Mouse (Mus musculus) mature B cell (primary cell): ENCODE measurements around the gene Terf2.
"Not testable (repeated sequence)": the region's sequence is repeated elsewhere in the genome, so short reads cannot be mapped to it uniquely, and the experiment has no call there.

Experiments used
- in situ Hi-C: fragments of 300-500 bp; cut with MboI; formaldehyde crosslinking; loops from 2 replicates; pipeline ENCODE4 v1.14.3; 2019

Terf2 gene

GRCm38 (mm10) chr8:107062613-107063012 is 33.7 kb downstream of the Terf2 start:
- in situ Hi-C loops: no loop called here

- in situ Hi-C loops: no loop called here
Observed at GRCm38 (mm10) chr8:107056973-107057369, 39.4 kb downstream of the Terf2 start.

GRCm38 (mm10) chr8:107056076-107056972 is 40.0 kb downstream of the Terf2 start, which contains the start of the genes Cog8 and Nip7:
Cog8 (minus strand) TSS chr8:107056689.
Nip7 (plus strand) TSS chr8:107056877.
- in situ Hi-C loops: no loop called here

GRCm38 (mm10) chr8:107052046-107052445 is 44.3 kb downstream of the Terf2 start:
- in situ Hi-C loops: no loop called here

GRCm38 (mm10) chr8:107049480-107049879 is 46.9 kb downstream of the Terf2 start:
- in situ Hi-C loops: no loop called here

- in situ Hi-C loops: no loop called here
Observed at GRCm38 (mm10) chr8:107048061-107048941, 48.0 kb downstream of the Terf2 start, which contains the start of gene Pdf. Pdf (minus strand) TSS chr8:107048614.

- in situ Hi-C loops: no loop called here
Observed at GRCm38 (mm10) chr8:107046976-107047375, 49.4 kb downstream of the Terf2 start.

- in situ Hi-C loops: no loop called here
Observed at GRCm38 (mm10) chr8:107045478-107045877, 50.9 kb downstream of the Terf2 start.

GRCm38 (mm10) chr8:107040632-107041031 is 55.7 kb downstream of the Terf2 start:
- in situ Hi-C loops: no loop called here

GRCm38 (mm10) chr8:107036626-107037025 is 59.7 kb downstream of the Terf2 start:
- in situ Hi-C loops: no loop called here

- in situ Hi-C loops: no loop called here
Observed at GRCm38 (mm10) chr8:107035641-107036040, 60.7 kb downstream of the Terf2 start.

- in situ Hi-C loops: not testable (repeated sequence)
Observed at GRCm38 (mm10) chr8:107033609-107034008, 62.7 kb downstream of the Terf2 start.

GRCm38 (mm10) chr8:107031577-107032090 is 64.7 kb downstream of the Terf2 start:
- in situ Hi-C loops: no loop called here

- in situ Hi-C loops: no loop called here
Observed at GRCm38 (mm10) chr8:107030650-107031576, 65.4 kb downstream of the Terf2 start, which contains the start of gene Vps4a. Vps4a (plus strand) TSS chr8:107031222.

GRCm38 (mm10) chr8:107030058-107030457 is 66.3 kb downstream of the Terf2 start:
- in situ Hi-C loops: no loop called here

GRCm38 (mm10) chr8:107029310-107029709 is 67.0 kb downstream of the Terf2 start:
- in situ Hi-C loops: no loop called here

GRCm38 (mm10) chr8:107023479-107023878 is 72.9 kb downstream of the Terf2 start:
- in situ Hi-C loops: no loop called here
